Mouse (Mus musculus) ES-E14 (cell line): ENCODE data around the gene Rgs10.

Experiments
- HCFC1 ChIP-seq: IDR thresholded peaks from 2 replicates; pipeline ENCODE4 v1.6.1; 2012; ENCODE audit warnings: low read length, inconsistent platforms, borderline replicate concordance; ENCODE audit not compliant: insufficient read depth
- ZC3H11A ChIP-seq: IDR thresholded peaks from 2 replicates; pipeline ENCODE4 v1.6.1; 2012; ENCODE audit warnings: low read depth, mild to moderate bottlenecking, inconsistent platforms, low read length, borderline replicate concordance
- ZNF384 ChIP-seq: IDR thresholded peaks from 2 replicates; pipeline ENCODE4 v1.6.1; 2012; ENCODE audit warnings: low read depth, low read length, inconsistent platforms

- TF ChIP-seq ZC3H11A (no peak), ZNF384 (no peak), HCFC1 (no peak)
Observed at GRCm38 (mm10) chr7:128392071-128392971, 26.2 kb downstream of the Rgs10 start.
